Mouse (Mus musculus) adipocyte (in vitro differentiated cells): Measurements from ENCODE around the gene Pla2g4f.
A peak's percentile ranks its signal among the peaks of the same experiment; 100 is the strongest.

Experiments
- DNase-seq: peaks from one replicate; pipeline ENCODE4 v3.0.0-alpha.2; 2016; ENCODE audit warnings: low spot score

Gene Pla2g4f

GRCm38 (mm10) chr2:120313976-120314375 lies at the start of gene Pla2g4f:
TSS of gene Pla2g4f (minus strand) at chr2:120314165.
- no peak for DNase-seq

GRCm38 (mm10) chr2:120360425-120360824 lies 46.5 kb upstream of the Pla2g4f start:
- DNase-seq, result no peak

- DNase-seq, result peak; percentile 88
Observed at GRCm38 (mm10) chr2:120352682-120353646, 39.0 kb upstream of the Pla2g4f start, which contains the start of gene Vps39. TSS of gene Vps39 (minus strand) at chr2:120353137.

GRCm38 (mm10) chr2:120351321-120351720 lies 37.4 kb upstream of the Pla2g4f start:
- DNase-seq, result no peak

GRCm38 (mm10) chr2:120348120-120348519 lies 34.2 kb upstream of the Pla2g4f start:
- DNase-seq, result no peak

GRCm38 (mm10) chr2:120341741-120342140 lies 27.8 kb upstream of the Pla2g4f start:
- DNase-seq, result no peak

- DNase-seq, result peak; percentile 17
Observed at GRCm38 (mm10) chr2:120337886-120338285, 23.9 kb upstream of the Pla2g4f start.

GRCm38 (mm10) chr2:120331575-120331974 lies 17.6 kb upstream of the Pla2g4f start:
- DNase-seq, result no peak

- no peak for DNase-seq
Observed at GRCm38 (mm10) chr2:120315077-120315476, 1.1 kb upstream of the Pla2g4f start.

GRCm38 (mm10) chr2:120314487-120314886 lies 522 bp upstream of the Pla2g4f start:
- no peak for DNase-seq

- DNase-seq, result no peak
Observed at GRCm38 (mm10) chr2:120312276-120312825, 1.6 kb downstream of the Pla2g4f start.

GRCm38 (mm10) chr2:120304113-120304512 lies 9.9 kb downstream of the Pla2g4f start:
- peak; percentile 43 for DNase-seq

- no peak for DNase-seq
Observed at GRCm38 (mm10) chr2:120301076-120301475, 12.9 kb downstream of the Pla2g4f start.

- no peak for DNase-seq
Observed at GRCm38 (mm10) chr2:120299866-120300265, 14.1 kb downstream of the Pla2g4f start.

- DNase-seq, result no peak
Observed at GRCm38 (mm10) chr2:120296160-120296559, 17.8 kb downstream of the Pla2g4f start.

- no peak for DNase-seq
Observed at GRCm38 (mm10) chr2:120291471-120292078, 22.4 kb downstream of the Pla2g4f start.

GRCm38 (mm10) chr2:120288995-120289394 lies 25.0 kb downstream of the Pla2g4f start, which contains the start of gene Pla2g4d:
TSS of gene Pla2g4d (minus strand) at chr2:120289197.
- no peak for DNase-seq

- DNase-seq, result no peak
Observed at GRCm38 (mm10) chr2:120288401-120288800, 25.6 kb downstream of the Pla2g4f start.

- DNase-seq, result no peak
Observed at GRCm38 (mm10) chr2:120285639-120286038, 28.3 kb downstream of the Pla2g4f start.

GRCm38 (mm10) chr2:120284705-120285104 lies 29.3 kb downstream of the Pla2g4f start:
- DNase-seq, result peak; percentile 12

- no peak for DNase-seq
Observed at GRCm38 (mm10) chr2:120284094-120284493, 29.9 kb downstream of the Pla2g4f start.

GRCm38 (mm10) chr2:120283550-120283949 lies 30.4 kb downstream of the Pla2g4f start:
- DNase-seq, result no peak

- peak; percentile 18 for DNase-seq
Observed at GRCm38 (mm10) chr2:120281221-120281620, 32.7 kb downstream of the Pla2g4f start.
